Mouse (Mus musculus): ENCODE measurements at regions not wholly inside any gene's neighbourhood (a gene's known extent, or its start where the extent isn't known, plus 50 kb on each side); places are given as distances from the start of the nearest gene placed in this dataset.

DNA sequence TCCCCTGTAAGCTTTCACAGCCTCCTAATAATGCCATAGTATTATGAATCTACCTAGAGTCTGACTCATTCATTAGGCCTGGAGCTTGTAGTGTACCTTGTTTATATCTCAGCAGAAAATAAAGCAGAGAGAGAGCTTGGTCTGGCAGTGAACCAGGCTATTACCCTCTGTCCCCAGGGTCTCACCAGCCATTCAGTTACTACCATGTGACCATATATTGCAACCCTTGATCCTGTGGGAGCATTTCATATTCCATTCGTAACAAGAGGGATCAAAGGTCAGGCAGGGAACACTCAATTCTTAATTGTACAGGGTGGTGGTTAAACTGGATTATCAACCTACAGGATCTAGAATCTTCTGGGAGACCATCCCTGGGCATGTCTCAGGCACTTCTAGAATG lies 383.7 kb upstream of the Castor2 start:
- no peak for DNase-seq (ENCODE audit: extremely low read depth, low read depth, low spot score)

DNA sequence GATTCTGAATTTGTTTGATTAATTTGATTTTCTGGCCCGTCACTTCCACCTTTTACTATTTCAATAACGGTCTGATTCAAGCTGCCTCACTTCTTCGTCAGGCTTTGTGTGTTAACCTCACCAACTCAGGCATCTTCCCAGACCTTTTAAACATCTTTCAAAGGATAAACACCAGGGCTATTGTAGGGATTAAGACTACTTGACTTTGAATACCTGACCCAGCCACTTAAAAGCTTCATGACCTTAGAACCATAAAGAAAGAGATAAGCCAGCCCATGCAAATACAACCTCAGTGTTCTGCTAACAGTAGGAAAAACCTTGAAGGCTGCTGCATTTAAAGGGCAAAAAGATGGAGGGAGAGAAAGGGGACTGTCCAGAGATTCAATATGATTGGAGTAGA lies 386.9 kb upstream of the Castor2 start:
- DNase-seq (ENCODE audit: extremely low read depth, low read depth, low spot score): no peak

GRCm38 (mm10) chr5:133708881-133709280 lies 390.6 kb upstream of the Castor2 start:
- DNase-seq (ENCODE audit: extremely low read depth, low read depth, low spot score): no peak

DNA sequence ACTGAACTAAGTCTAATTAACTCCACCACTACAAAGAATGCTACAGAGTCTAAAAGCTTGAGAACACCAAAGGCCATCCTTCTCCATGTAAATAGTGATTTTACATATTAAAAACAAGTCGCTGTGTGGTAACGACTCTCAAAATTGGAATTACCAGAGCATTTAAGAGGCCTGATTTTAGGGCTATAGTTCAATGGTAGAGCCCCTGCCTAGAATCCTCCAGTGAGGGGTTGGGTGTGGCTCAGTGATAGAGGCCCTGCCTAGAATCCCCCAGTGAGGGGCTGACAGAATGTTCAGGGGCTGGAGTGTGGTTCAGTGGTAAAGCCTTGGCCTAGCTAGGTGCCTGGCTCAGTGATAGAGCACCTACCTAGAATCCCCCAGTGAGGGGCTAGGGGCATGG lies 413.3 kb upstream of the Castor2 start:
- no peak for DNase-seq (ENCODE audit: extremely low read depth, low read depth, low spot score)

DNA sequence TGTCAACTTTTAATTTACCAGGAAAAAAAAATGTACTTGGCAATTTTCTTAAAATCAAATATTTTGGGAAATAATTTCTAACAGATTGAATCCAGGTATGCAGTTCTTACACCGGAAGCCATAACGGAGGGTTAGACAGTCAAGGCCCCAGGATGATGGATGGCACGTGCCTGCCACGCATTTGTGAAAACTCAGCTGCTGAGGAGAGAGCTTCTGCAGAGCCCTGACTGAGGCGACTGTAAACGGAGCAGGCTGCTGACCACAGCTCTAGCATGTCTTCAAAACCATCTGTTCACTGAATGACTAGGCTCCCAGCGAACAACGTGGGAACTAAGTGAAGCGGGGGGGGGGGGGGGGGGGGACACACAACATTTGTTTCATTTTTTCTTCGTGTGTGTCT lies 416.5 kb upstream of the Castor2 start:
- DNase-seq (ENCODE audit: extremely low read depth, low read depth, low spot score): no peak

- no peak for DNase-seq (ENCODE audit: extremely low read depth, low read depth, low spot score)
Measured at GRCm38 (mm10) chr5:133676791-133677450, 422.6 kb upstream of the Castor2 start.

- no peak for DNase-seq (ENCODE audit: extremely low read depth, low read depth, low spot score)
Measured at GRCm38 (mm10) chr5:133675636-133676035, 423.9 kb upstream of the Castor2 start.

GRCm38 (mm10) chr5:133666473-133666872 lies 433.0 kb upstream of the Castor2 start:
- DNase-seq (ENCODE audit: extremely low read depth, low read depth, low spot score): no peak

GRCm38 (mm10) chr5:133662474-133663256 lies 436.8 kb upstream of the Castor2 start:
- DNase-seq (ENCODE audit: extremely low read depth, low read depth, low spot score): no peak

DNA sequence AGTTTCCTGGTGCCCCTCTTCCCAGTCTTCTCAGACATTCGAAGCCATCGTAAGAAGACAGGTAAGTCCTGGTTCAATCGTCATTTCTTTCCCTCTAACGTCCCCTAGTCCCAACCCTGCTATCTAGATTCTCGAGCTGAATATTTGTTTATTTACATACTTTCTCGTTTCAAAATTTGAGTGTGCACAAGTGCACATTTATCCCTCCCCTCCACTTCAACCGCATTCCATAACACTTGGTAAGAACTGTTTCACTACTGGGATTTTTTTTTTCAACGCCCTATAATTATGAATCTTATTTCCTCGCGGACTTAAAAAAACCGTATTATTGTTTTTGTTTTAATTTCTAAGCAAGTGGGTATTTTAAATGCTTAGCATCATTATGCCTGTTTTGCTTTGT lies 439.2 kb upstream of the Castor2 start:
- no peak for DNase-seq (ENCODE audit: extremely low read depth, low read depth, low spot score)

DNA sequence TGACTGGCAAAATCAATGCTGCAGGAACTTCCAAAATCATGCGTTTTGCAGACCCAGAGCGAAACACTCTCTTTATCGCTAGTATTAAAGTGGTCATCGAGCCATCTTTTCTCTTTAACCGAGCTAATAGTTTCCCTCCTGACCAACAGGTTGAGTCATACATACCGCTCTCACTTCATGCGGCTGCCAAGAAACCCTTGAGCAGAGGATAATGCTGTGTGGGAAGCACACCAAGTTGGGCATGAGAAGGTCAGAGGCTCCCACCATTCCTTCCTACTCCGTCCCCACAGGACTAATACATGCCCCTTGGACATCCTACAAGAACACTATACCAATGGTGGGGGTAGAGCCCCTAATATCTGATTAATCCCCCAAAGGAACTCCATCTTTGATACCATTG lies 442.7 kb upstream of the Castor2 start:
- DNase-seq (ENCODE audit: extremely low read depth, low read depth, low spot score): peak; percentile 8

GRCm38 (mm10) chr5:133653431-133653830 lies 446.1 kb upstream of the Castor2 start:
- DNase-seq (ENCODE audit: extremely low read depth, low read depth, low spot score): no peak

DNA sequence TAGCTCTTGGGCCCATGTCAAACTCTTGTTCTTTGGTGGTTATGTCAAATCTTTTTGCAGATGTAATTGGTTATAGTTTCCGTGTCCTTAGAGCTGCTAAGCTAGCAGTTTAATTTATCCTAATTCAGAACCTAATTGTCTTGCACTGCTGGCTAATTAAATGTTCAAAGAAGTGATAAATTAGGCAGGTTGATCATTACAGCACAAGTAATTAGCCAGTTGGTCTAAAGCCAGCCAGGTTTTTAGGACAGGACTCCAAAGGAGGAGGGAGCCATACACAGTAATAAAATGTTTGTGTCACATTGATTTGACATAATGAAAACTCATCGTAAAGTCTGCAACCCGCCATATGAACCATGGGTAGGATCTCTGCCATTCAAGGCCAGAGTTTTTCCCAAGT lies 449.3 kb upstream of the Castor2 start:
- DNase-seq (ENCODE audit: extremely low read depth, low read depth, low spot score): no peak

- no peak for DNase-seq (ENCODE audit: extremely low read depth, low read depth, low spot score)
Measured at GRCm38 (mm10) chr5:133645696-133646195, 453.8 kb upstream of the Castor2 start.

GRCm38 (mm10) chr5:133643326-133643725 lies 456.2 kb upstream of the Castor2 start:
- DNase-seq (ENCODE audit: extremely low read depth, low read depth, low spot score): no peak

GRCm38 (mm10) chr5:133634481-133634880 lies 465.0 kb upstream of the Castor2 start:
- no peak for DNase-seq (ENCODE audit: extremely low read depth, low read depth, low spot score)

DNA sequence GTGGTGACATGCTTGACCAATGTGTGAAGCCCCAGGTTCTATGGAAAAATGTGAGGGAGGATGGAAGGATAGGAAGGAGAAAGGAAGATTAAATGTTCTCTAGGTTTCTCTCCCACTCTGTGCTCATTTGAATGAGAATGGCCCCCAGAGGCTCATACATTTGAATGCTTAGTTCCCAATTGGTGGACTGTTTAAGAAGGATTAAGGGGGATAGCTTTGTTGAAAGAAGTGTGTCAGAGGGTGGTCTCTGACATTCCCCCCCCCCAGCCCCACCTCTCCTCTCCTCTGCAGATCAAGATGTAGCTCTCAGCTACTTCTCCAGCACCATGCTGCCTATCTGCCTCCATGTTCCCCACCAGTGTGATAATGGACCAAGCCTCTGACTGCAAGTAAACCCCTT lies 467.7 kb upstream of the Castor2 start:
- DNase-seq (ENCODE audit: extremely low read depth, low read depth, low spot score): no peak

DNA sequence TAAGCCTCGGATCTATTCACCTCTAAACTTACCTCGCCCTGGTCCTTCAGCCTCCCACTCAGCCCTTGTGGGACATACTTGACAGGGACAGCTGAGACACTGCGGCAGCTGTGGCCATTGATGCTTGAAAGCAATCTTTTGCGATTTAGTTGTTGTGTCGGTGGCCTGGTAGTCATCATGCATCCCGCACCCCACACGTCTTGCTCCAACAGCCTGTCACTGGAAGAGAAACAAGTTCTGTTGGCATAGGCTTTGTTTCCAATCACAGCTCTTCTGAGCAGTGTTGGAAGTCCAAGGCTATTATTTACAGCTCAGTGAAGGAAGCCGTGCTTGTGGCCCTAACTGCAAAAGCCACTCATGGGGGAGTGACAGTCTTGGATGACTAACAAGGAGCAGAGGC lies 480.2 kb upstream of the Castor2 start:
- no peak for DNase-seq (ENCODE audit: extremely low read depth, low read depth, low spot score)

DNA sequence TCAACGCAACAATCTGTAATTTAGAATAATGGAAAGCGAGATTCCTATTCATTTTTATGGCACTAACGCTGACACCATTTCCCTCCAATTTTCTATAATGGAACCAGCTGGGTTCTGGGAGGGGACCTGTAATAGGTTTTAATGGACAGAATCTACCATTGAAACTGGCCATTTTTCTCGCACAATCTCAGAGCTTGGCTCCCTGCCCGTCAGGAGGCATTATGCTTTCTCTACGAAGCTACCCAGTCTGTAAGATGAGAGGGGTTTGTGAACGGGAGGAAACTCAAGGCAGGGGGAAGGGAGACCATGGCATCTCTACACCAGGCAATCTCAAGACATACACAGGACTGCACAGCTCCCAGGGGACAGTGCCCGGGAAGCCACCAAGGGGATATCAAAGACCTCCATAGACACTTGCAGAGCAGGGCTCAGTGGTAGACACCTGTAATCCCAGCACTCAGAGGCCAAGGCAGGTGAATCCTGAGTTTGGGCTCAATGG lies 498.2 kb upstream of the Castor2 start:
- DNase-seq (ENCODE audit: extremely low read depth, low read depth, low spot score): no peak

DNA sequence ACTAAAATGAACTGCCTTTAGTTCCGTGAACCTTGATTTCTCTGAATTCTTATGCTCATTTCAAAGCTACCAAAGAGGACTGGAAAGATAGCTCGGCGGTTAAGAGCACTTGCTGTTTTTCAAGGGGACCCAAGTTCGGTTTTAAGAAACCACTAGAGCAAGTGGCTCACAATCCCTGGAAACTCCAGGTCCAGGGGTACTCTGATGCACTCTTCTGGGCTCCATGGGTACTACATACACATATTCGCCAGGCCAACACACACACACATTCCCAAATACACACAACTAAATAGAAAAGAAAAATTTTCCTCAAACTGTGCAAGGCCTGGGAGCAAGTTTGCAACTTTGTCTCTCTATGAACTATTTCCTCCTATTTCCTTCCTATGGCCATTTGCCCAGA lies 498.9 kb upstream of the Castor2 start:
- DNase-seq (ENCODE audit: extremely low read depth, low read depth, low spot score): no peak

DNA sequence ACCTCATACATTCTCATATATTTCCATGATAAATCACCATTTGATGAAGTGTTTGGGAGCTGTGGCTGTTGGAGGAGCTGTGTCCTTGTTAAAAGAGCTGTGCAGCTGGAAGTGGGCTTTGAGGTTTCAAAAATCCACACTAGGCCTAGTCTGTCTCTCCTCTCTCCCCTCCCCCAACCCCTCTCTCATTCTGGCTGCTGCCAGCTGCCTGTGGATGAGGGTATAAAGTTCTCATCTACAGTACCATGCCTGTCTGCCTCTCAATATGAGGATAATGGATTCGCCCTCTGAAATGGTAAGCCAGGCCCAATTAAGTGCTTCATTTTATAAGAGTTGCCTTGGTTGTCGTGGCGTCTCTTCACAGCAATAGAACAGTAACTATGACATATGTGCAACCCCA lies 501.4 kb upstream of the Castor2 start:
- no peak for DNase-seq (ENCODE audit: extremely low read depth, low read depth, low spot score)

DNA sequence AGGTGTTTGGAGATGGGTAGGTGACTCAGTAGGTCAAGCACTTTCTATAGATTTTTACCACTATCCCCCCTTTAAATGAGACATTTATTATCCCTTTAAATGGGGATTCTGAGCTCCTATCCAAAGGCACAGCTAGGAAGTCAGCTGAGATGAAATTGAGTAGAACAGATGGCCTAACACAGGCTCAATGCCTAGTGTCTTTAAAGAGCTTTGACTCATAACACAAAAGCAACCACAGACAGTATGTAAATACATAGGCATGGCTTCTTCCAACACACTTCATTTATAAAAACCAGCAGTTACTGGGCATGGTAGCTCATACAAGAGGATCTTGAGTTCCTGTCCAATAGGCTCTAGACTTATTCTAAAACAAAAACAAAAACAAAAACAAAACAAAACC lies 513.0 kb upstream of the Castor2 start:
- no peak for DNase-seq (ENCODE audit: extremely low read depth, low read depth, low spot score)
